Mouse (Mus musculus): ENCODE data around the gene Odf3l2.

The Odf3l2 gene

DNA sequence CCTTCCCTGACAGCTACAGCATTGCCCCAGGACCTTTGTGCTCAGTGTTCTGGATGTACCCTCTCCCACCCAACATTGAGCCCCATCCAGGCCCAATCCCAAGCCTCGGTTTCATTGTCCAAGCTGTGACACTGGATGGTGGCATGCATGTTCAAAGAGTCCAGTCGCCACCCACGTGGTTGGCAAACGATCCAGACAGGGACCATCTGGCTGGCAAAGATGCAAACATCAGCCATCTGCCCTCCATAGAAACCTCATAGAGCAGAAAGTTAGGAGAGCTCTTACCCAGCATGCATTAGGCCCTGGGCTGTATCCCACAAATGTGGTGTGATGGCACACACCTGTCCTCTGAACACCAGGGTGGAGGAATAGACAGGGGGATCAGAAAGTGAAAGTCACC, 14.1 kb downstream of the Odf3l2 start:
- DNase-seq (ENCODE audit: low spot score in 2 of 2): no peak

GRCm38 (mm10) chr10:79628377-79628776, 17.2 kb downstream of the Odf3l2 start:
- DNase-seq (ENCODE audit: low spot score in 2 of 2): no peak

DNA sequence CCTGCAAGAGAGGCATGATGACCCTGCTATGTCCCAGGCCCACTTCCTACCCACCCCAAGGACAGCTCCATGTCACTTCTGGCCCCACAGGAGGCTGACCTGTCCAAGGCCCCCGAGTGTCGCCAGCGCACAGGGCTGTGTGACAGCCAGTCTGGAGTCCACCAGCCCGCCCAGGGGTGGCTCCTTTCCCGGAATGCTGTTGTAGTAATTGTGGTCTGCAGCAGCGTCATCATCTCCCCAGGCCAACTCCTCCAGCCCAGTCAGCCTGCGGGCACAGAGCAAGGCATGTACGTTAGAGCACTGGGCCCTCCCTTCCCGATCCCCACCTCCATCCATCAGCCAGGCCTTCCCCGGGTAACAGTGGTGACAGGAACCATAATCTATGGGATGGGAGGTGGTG, 19.4 kb downstream of the Odf3l2 start:
- no peak for DNase-seq (ENCODE audit: low spot score in 2 of 2)

DNA sequence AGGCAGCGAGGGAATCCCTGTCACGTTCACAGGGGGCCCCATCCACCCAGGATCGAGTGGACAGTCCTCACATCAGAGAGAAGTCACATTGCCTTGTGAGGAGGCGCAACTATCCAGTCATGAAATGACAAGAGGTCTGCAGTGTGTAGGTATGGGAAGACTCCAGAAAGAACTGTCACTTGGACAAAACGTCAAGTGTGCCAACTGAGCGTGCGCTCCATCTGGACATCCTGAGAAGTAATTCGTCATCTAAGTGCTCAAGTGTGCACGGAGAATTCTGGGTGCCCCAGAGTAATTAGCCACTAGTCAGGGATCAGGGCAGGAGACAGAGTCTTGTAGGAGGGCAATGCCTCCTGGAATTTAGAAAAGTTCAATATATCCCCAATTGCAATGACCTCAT, 20.1 kb downstream of the Odf3l2 start:
- no peak for DNase-seq (ENCODE audit: low spot score in 2 of 2)

DNA sequence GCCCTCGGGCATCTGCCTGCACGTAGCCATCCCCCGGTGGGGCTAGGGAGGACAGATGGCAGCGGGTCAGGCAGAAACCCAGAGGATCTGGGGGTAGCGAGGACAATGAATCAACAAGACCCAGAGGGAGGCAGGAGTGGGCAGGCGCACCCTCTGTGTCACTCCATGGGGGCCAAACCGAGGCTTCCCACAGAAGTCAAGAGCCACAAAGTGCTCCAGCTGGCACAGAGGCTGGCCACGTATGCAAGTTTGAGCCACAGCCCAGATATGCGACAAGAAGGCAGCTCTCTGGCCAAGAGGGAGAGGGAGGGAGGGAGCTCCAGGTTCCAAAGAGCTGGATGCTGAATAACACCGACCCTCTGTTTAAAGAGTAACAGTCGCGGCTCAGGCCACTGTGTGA, 21.6 kb downstream of the Odf3l2 start:
- no peak for DNase-seq (ENCODE audit: low spot score in 2 of 2)

GRCm38 (mm10) chr10:79616376-79616775, 29.2 kb downstream of the Odf3l2 start:
- no peak for DNase-seq (ENCODE audit: low spot score in 2 of 2)

DNA sequence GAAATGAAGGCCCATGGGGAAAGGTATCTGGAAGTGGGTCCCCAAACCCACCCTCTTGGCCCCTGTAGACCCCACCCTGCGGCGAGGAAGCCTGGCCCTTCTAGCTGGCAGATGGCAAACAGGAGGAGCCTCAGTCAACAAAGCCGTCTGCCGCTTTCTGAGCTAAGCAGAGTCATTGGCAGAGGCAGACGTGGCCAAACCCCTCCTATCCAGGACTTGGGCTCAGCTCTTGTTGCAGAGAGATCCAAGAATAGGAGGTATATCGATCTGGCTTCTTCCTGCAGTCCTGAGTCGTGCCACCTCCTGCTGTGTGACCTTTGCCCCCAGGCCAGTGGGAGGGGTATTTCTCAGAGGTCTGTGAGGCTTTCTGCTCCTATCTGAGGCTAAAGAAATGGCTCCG, 29.7 kb downstream of the Odf3l2 start:
- no peak for DNase-seq (ENCODE audit: low spot score in 2 of 2)

- DNase-seq (ENCODE audit: low spot score in 2 of 2): no peak
Observed at GRCm38 (mm10) chr10:79614305-79614643, 31.3 kb downstream of the Odf3l2 start.

- DNase-seq (ENCODE audit: low spot score in 2 of 2): peak; percentile 24 to 47
Observed at GRCm38 (mm10) chr10:79613578-79614304, 31.8 kb downstream of the Odf3l2 start, which contains the start of gene C2cd4c. C2cd4c (minus strand) TSS chr10:79614025.

GRCm38 (mm10) chr10:79612192-79613135, 33.1 kb downstream of the Odf3l2 start:
- no peak for DNase-seq (ENCODE audit: low spot score in 2 of 2)

DNA sequence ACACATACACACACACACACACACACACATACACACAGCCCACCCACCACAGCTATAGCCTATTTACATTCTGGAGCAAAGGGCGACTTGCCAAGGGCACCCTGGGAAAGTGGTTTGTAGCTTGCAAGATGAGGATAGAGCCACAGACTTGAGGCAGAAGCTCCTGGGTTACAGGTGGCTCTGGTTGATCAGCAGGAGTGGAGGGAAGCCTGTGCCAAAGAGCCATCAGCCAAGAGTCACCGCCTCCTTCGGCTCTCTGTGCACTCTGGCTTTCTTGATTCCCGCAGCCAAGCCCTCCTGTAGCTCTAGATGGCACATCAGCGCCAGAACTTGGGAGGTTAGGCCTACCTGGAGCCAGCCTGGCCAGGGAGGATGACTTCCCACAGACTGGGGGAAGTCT, 34.2 kb downstream of the Odf3l2 start:
- DNase-seq (ENCODE audit: low spot score in 2 of 2): no peak

- DNase-seq (ENCODE audit: low spot score in 2 of 2): no peak
Observed at GRCm38 (mm10) chr10:79609276-79609675, 36.3 kb downstream of the Odf3l2 start.

- no peak for DNase-seq (ENCODE audit: low spot score in 2 of 2)
Observed at GRCm38 (mm10) chr10:79607892-79608291, 37.6 kb downstream of the Odf3l2 start.

DNA sequence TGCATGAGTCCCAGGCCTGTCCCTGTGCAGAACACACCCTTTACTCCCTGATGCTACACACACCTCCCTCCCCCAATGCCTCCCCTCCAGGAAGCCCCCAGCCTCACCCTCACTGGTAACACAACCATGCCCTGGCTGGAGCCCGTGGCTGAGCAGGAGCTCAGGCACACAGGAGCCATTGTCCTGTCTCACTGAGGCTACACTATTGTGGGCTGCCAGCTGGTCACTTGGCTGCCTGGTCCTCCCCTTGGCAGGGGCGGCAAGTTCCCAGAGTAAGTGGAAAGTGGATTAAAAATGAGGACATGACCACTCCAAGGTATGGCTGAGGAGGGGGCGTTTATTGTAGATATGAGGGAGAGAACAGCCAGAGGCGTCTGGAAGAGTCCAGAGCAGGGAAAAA, 39.0 kb downstream of the Odf3l2 start:
- no peak for DNase-seq (ENCODE audit: low spot score in 2 of 2)

DNA sequence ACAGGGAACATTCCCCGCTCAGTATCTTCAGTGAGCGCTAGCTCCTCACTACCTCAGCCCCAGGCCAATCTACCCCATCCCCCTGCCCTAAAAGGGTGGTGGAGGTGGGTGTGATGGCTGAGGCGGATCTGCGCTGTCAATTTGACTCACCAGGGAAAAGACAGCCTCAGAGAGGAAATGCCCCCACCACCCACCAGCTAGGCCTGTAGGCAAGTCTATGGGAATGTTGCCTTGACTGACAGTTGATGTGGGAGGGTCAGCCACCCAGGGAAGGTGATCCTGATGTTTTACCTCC, 47.7 kb downstream of the Odf3l2 start:
- DNase-seq (ENCODE audit: low spot score in 2 of 2): no peak

DNA sequence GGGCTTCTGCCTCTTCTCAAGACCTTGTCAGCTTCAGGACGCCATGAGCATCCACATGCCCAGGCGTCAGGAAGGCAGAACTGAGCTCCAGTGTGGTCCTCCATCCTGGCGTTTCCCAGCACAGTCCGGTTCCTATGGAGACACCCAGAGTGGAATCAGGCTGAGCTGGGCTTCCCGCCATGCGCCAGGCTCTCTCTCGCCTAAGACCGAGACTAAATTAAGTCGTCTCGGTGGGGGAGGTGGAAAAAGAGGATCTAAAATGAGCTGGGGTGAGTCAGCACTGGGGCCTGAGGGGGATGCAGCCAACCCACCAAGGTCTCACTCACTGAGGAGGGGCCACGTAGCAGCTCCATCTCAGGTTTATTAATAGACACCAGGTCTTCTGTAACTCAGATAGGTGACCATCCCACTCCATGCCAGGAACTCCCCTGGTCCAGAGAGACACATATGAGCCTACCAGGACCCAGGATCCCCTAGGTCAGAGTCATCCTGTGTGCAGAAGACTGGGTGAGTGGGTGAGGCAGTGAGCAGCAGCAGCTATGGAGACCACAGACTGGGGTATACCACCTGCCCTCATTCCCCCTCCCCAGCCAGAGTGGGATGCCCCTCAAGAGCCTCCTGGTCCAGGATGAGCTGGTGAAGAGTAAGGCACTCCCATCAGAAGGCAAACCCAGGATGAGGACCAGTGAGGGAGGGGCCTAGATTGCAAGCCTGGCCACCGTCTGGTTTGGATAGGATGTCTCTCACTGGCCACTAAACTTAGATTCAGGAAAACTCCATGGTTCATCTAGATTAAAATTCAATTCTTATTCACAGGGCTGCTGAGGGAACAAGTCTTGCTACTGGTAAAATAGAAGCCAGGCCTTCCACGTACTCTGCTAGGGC, 48.2 kb downstream of the Odf3l2 start:
- DNase-seq (ENCODE audit: low spot score in 2 of 2): no peak

GRCm38 (mm10) chr10:79595590-79595929, 50.0 kb downstream of the Odf3l2 start:
- no peak for DNase-seq (ENCODE audit: low spot score in 2 of 2)

- peak in 1 of 2 experiments; percentile 36 for DNase-seq (ENCODE audit: low spot score in 2 of 2)
Observed at GRCm38 (mm10) chr10:79594872-79595589, 50.5 kb downstream of the Odf3l2 start.

DNA sequence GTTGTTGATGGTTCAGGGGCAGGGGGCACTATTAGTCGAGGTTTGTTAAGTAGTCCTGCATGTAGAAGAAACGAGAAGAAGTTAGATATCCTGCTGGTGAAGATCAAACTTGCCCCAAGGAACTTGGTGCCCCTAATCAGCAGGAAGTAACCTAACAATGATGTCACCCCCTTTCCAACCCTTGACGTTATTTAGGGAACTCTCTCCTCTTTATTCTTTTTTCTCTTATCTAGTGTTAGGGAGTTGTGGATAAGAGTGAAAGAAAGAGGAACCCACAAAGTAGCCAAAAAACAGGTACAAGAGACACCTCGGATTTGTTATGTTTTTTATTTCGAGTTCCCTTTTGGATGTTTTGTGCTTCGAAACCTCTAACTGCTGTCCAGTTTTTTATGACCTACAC, 51.4 kb downstream of the Odf3l2 start:
- no peak for DNase-seq (ENCODE audit: low spot score in 2 of 2)

DNA sequence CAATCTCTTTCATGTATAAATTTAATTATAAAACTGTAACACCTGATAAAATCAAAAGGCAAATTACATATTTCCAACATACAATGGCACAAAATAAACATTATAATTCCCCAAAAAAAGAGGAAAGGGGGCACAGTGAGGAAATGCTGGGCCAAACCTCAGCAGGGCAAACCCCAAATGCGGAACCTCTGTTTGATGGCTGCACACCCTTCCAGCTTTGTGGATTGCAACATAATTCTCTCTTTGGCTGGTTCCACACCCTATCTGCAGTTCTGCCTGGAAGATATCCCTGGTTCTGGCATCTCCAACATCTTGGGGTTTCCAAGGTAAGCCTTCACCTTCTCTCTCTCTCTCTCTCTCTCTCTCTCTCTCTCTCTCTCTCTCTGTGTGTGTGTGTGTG, 54.8 kb downstream of the Odf3l2 start:
- no peak for DNase-seq (ENCODE audit: low spot score in 2 of 2)

All from urinary bladder, adult 18-20 months (tissue).